ENCODE assay signal across 8 mouse cellular contexts in the genomic region with DNA sequence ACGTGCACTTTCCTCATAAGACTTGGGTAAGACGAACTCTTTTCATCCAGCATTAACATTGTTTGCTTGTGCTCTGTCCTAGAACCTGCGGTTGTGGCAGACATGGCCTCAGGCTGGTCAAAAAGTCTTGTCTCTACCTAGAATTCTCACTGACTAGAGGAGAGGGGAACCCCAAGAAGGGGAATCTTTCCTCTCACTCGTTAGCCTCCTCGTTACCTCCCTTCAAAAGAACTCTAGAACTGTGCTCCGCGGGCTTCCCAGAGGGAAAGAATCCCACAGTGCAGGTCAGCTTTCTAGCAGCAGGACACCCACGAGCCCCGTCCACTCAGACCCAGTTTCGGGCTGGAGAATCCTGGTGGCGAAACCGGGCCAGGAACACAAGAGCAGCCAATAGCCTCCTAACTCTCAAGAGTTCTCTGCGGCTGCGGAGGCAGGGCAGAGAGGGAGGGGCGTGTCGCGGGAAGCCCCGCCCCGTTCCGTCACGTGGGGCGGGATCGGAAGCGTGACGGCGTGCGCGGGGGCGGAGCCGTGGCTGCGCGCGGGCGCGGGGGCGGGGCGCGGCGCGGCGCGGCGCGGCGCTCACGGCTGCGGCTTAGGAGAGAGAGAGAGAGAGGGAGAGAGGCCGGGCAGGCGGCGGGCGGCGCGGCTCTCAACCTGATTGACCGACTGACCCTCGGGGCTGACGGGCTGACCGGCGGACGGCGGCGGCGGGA. TPM values are rescaled to one million over a fixed set of nuclear protein-coding genes. Genes with fewer than 3 reads are reported as not detected.
A peak's percentile ranks its signal among the peaks of the same experiment; 100 is the strongest.
DNase-seq lines count a peak whose midpoint lies in the region; ATAC-seq and TF ChIP-seq lines count a peak whose summit lies in the region.

A gene (plus strand): TSS at position 553 of the 713 bp plus-strand sequence.

- H3K9me3 ChIP-seq in heart, embryonic 12.5 days (replicated peaks) = 0 out of 2 replicates have a peak, but pooled peaks cover 3% of the 10 kb centered on the region
- H3K9me3 ChIP-seq in kidney, postnatal 0 days (replicated peaks; ENCODE audit: low read length) = no peaks in the 10 kb centered on the region
- H3K9me3 ChIP-seq in liver, embryonic 11.5 days (ENCODE audit: control insufficient read depth, low read length) = no peaks in the 10 kb centered on the region
- H3K9me3 ChIP-seq in stomach, embryonic 14.5 days (ENCODE audit: control insufficient read depth, low read depth, low read length) = no peaks in the 10 kb centered on the region

- no peaks in the 10 kb centered on the region for H3K36me3 ChIP-seq in heart, embryonic 12.5 days
- H3K36me3 ChIP-seq in kidney, postnatal 0 days (ENCODE audit: insufficient read depth, low read length) = no peaks in the 10 kb centered on the region
- no peaks in the 10 kb centered on the region for H3K36me3 ChIP-seq in liver, embryonic 11.5 days (ENCODE audit: control insufficient read depth, insufficient read depth, low read length)
- H3K36me3 ChIP-seq in stomach, embryonic 14.5 days (ENCODE audit: control insufficient read depth, insufficient read depth, low read length) = no peaks in the 10 kb centered on the region

- H3K4me2 ChIP-seq in heart, embryonic 12.5 days = peak within 1 kb of the TSS; percentile 75
- H3K4me2 ChIP-seq in kidney, postnatal 0 days (ENCODE audit: low read length) = peak within 1 kb of the TSS; percentile 80
- peak within 1 kb of the TSS; percentile 94 for H3K4me2 ChIP-seq in liver, embryonic 11.5 days
- peak within 1 kb of the TSS; percentile 60 for H3K4me2 ChIP-seq in stomach, embryonic 14.5 days (replicated peaks; ENCODE audit: low read depth, low read length)

- peak; percentile 96 for ATAC-seq in erythroid progenitor cell, adult 5-6 weeks (replicated peaks; ENCODE audit: low FRiP score, poor library complexity, severe bottlenecking)
- peak; percentile 95 for ATAC-seq in heart, embryonic 12.5 days (ENCODE audit: insufficient number of reproducible peaks, low FRiP score)
- ATAC-seq in kidney, postnatal 0 days (replicated peaks; ENCODE audit: low FRiP score, low read depth) = peak; percentile 92
- ATAC-seq in liver, embryonic 11.5 days (replicated peaks; ENCODE audit: low FRiP score) = peak; percentile 86
- peak; percentile 94 for ATAC-seq in stomach, embryonic 14.5 days (ENCODE audit: insufficient number of reproducible peaks, insufficient read depth, low FRiP score, low read depth)

- H3K27ac ChIP-seq in heart, embryonic 12.5 days (ENCODE audit: poor library complexity, severe bottlenecking) = peak within 1 kb of the TSS; percentile 95
- H3K27ac ChIP-seq in kidney, postnatal 0 days = peak within 1 kb of the TSS; percentile 91
- H3K27ac ChIP-seq in liver, embryonic 11.5 days (ENCODE audit: low read depth, low read length) = peak within 1 kb of the TSS; percentile 66
- peak within 1 kb of the TSS; percentile 93 for H3K27ac ChIP-seq in stomach, embryonic 14.5 days (ENCODE audit: low read length)

- H3K4me1 ChIP-seq in heart, embryonic 12.5 days (replicated peaks) = peaks cover 20% of the 10 kb centered on the region
- H3K4me1 ChIP-seq in kidney, postnatal 0 days (replicated peaks; ENCODE audit: insufficient read depth, low read length) = no peaks in the 10 kb centered on the region
- H3K4me1 ChIP-seq in liver, embryonic 11.5 days (replicated peaks; ENCODE audit: control insufficient read depth, insufficient read depth, low read length) = peaks cover 36% of the 10 kb centered on the region
- peaks cover 11% of the 10 kb centered on the region for H3K4me1 ChIP-seq in stomach, embryonic 14.5 days (ENCODE audit: control insufficient read depth, insufficient read depth, low read length)

- 1% methylated on average over 46 of the region's 62 CpGs for WGBS in heart, embryonic 12.5 days
- WGBS in kidney, postnatal 0 days = 1% methylated on average over 41 of the region's 62 CpGs
- 3% methylated on average over 39 of the region's 62 CpGs for WGBS in liver, embryonic 11.5 days
- WGBS in stomach, embryonic 14.5 days = 2% methylated on average over 36 of the region's 62 CpGs

- H3K27me3 ChIP-seq in heart, embryonic 12.5 days (replicated peaks) = no peaks in the 10 kb centered on the region
- H3K27me3 ChIP-seq in kidney, postnatal 0 days (ENCODE audit: insufficient read depth, low read length) = no peaks in the 10 kb centered on the region
- no peaks in the 10 kb centered on the region for H3K27me3 ChIP-seq in liver, embryonic 11.5 days (replicated peaks; ENCODE audit: control insufficient read depth, insufficient read depth, low read length)
- H3K27me3 ChIP-seq in stomach, embryonic 14.5 days (ENCODE audit: control insufficient read depth, insufficient read depth, low read length) = no peaks in the 10 kb centered on the region

- peak; percentile 52 for TF ChIP-seq CTCF in kidney, postnatal 0 days (IDR thresholded peaks at IDR 0.05; ENCODE audit: low read depth)

- peak within 1 kb of the TSS; percentile 96 for H3K4me3 ChIP-seq in heart, embryonic 12.5 days
- H3K4me3 ChIP-seq in kidney, postnatal 0 days (replicated peaks; ENCODE audit: low read depth, low read length) = peak within 1 kb of the TSS; percentile 91
- peak within 1 kb of the TSS; percentile 91 for H3K4me3 ChIP-seq in liver, embryonic 11.5 days (ENCODE audit: low read depth, low read length)
- peak within 1 kb of the TSS; percentile 85 for H3K4me3 ChIP-seq in stomach, embryonic 14.5 days (ENCODE audit: low read depth, low read length)

- H3K9ac ChIP-seq in heart, embryonic 12.5 days = peak within 1 kb of the TSS; percentile 98
- H3K9ac ChIP-seq in kidney, postnatal 0 days (ENCODE audit: low read depth, low read length) = peak within 1 kb of the TSS; percentile 89
- peak within 1 kb of the TSS; percentile 89 for H3K9ac ChIP-seq in liver, embryonic 11.5 days (ENCODE audit: low read depth, low read length)
- peak within 1 kb of the TSS; percentile 90 for H3K9ac ChIP-seq in stomach, embryonic 14.5 days (replicated peaks; ENCODE audit: low read depth, low read length)

- DNase-seq in CD4-positive helper T cell, adult 2 months (ENCODE audit: low read depth, low spot score) = peak; percentile 92
- peak; percentile 64 for DNase-seq in brain, embryonic 18.5 days (ENCODE audit: low read depth, low spot score)
- DNase-seq in kidney, postnatal 0 days (ENCODE audit: low spot score) = peak; percentile 94
- peak; percentile 91 for DNase-seq in liver, embryonic 11.5 days (ENCODE audit: low spot score)
- DNase-seq in naive thymus-derived CD4-positive, alpha-beta T cell, adult 2 months (ENCODE audit: low read depth) = peak; percentile 97

RNA-seq across cellular contexts. Expression of the gene that starts here (rescaled TPM):
- 3.2 and 7.5 TPM in 2 replicates for total RNA-seq in erythroid progenitor cell, adult 5-6 weeks (2015; ENCODE audit: low replicate concordance)
- total RNA-seq in erythroid progenitor cell, adult 5-6 weeks (2017; ENCODE audit: low replicate concordance) = 4.4 and 8.7 TPM in 2 replicates
- 27.6 and 32.4 TPM in 2 replicates for polyA plus RNA-seq in heart, embryonic 12.5 days (2016; fragmentation: Nextera tagmentation; extraction: Ambion mirVana)
- polyA plus RNA-seq in kidney, postnatal 0 days (2015; fragmentation: Nextera tagmentation; extraction: Ambion mirVana) = 18.3 and 19.0 TPM in 2 replicates
- polyA plus RNA-seq in liver, embryonic 11.5 days (2014; fragmentation: Nextera tagmentation; extraction: Ambion mirVana) = 26.2 and 28.3 TPM in 2 replicates
- 41.9 and 47.3 TPM in 2 replicates for polyA plus RNA-seq in stomach, embryonic 14.5 days (2014; fragmentation: Nextera tagmentation; extraction: Ambion mirVana)

Comparison
In these comparisons a context has a peak if more than half of its experiments do, and no peak if none do; other contexts are left out.
1. Peak in every context shown above with its lines: DNase-seq, ATAC-seq, H3K4me3 ChIP-seq and H3K27ac ChIP-seq.